Mouse (Mus musculus): ENCODE results near the gene Smok2a. TPM values are rescaled to one million over a fixed set of nuclear protein-coding genes. Genes with fewer than 3 reads are reported as not detected.
"Not testable (repeated sequence)": the region's sequence is repeated elsewhere in the genome, so short reads cannot be mapped to it uniquely, and the experiment has no call there.

Gene Smok2a
- not detected in 2 replicates for polyA plus RNA-seq (2012; rRNA removed)

GRCm38 (mm10) chr17:13220888-13221287 is at the start of gene Smok2a:
Smok2a (plus strand) TSS chr17:13221188.
- H3K27ac ChIP-seq (ENCODE audit: insufficient read depth, low read length): no peak within 1 kb of the TSS
- H3K4me3 ChIP-seq (ENCODE audit: insufficient read depth, low read length): no peak within 1 kb of the TSS
- no peaks in the 10 kb centered on the region for H3K4me1 ChIP-seq (ENCODE audit: control insufficient read depth, insufficient read depth, low read length)
- TF ChIP-seq CTCF (IDR thresholded peaks at IDR 0.05; ENCODE audit: extremely low read depth, insufficient read depth, low read length) (no peak), POLR2A (IDR thresholded peaks at IDR 0.05; ENCODE audit: extremely low read depth, insufficient read depth, low read length) (no peak)

GRCm38 (mm10) chr17:13173578-13173977 is 47.4 kb upstream of the Smok2a start:
- H3K4me1 ChIP-seq (ENCODE audit: control insufficient read depth, insufficient read depth, low read length); H3K4me3 ChIP-seq (ENCODE audit: insufficient read depth, low read length); H3K27ac ChIP-seq (ENCODE audit: insufficient read depth, low read length): not testable (repeated sequence)

GRCm38 (mm10) chr17:13174029-13174428 is 47.0 kb upstream of the Smok2a start:
- H3K4me3 ChIP-seq (ENCODE audit: insufficient read depth, low read length); H3K27ac ChIP-seq (ENCODE audit: insufficient read depth, low read length); H3K4me1 ChIP-seq (ENCODE audit: control insufficient read depth, insufficient read depth, low read length): not testable (repeated sequence)

- H3K27ac ChIP-seq (ENCODE audit: insufficient read depth, low read length); H3K4me1 ChIP-seq (ENCODE audit: control insufficient read depth, insufficient read depth, low read length); H3K4me3 ChIP-seq (ENCODE audit: insufficient read depth, low read length): not testable (repeated sequence)
These were observed 45.4 kb upstream of the Smok2a start for GRCm38 (mm10) chr17:13175609-13176008.

- H3K4me1 ChIP-seq (ENCODE audit: control insufficient read depth, insufficient read depth, low read length); H3K27ac ChIP-seq (ENCODE audit: insufficient read depth, low read length); H3K4me3 ChIP-seq (ENCODE audit: insufficient read depth, low read length): not testable (repeated sequence)
These were observed 43.2 kb upstream of the Smok2a start for GRCm38 (mm10) chr17:13177796-13178195.

GRCm38 (mm10) chr17:13179021-13179420 is 42.0 kb upstream of the Smok2a start:
- not testable (repeated sequence) for H3K4me3 ChIP-seq (ENCODE audit: insufficient read depth, low read length); H3K4me1 ChIP-seq (ENCODE audit: control insufficient read depth, insufficient read depth, low read length); H3K27ac ChIP-seq (ENCODE audit: insufficient read depth, low read length)

- not testable (repeated sequence) for H3K27ac ChIP-seq (ENCODE audit: insufficient read depth, low read length); H3K4me3 ChIP-seq (ENCODE audit: insufficient read depth, low read length); H3K4me1 ChIP-seq (ENCODE audit: control insufficient read depth, insufficient read depth, low read length)
These were observed 40.5 kb upstream of the Smok2a start for GRCm38 (mm10) chr17:13180491-13180890.

- not testable (repeated sequence) for H3K4me1 ChIP-seq (ENCODE audit: control insufficient read depth, insufficient read depth, low read length); H3K4me3 ChIP-seq (ENCODE audit: insufficient read depth, low read length); H3K27ac ChIP-seq (ENCODE audit: insufficient read depth, low read length)
These were observed 38.3 kb upstream of the Smok2a start for GRCm38 (mm10) chr17:13182712-13183111.

- H3K27ac ChIP-seq (ENCODE audit: insufficient read depth, low read length); H3K4me3 ChIP-seq (ENCODE audit: insufficient read depth, low read length): not testable (repeated sequence)
These were observed 36.5 kb upstream of the Smok2a start for GRCm38 (mm10) chr17:13184514-13184913.

GRCm38 (mm10) chr17:13186541-13186940 is 34.4 kb upstream of the Smok2a start:
- H3K27ac ChIP-seq (ENCODE audit: insufficient read depth, low read length); H3K4me3 ChIP-seq (ENCODE audit: insufficient read depth, low read length); H3K4me1 ChIP-seq (ENCODE audit: control insufficient read depth, insufficient read depth, low read length): not testable (repeated sequence)

More at GRCm38 (mm10) chr17:13184514-13184913, 36.5 kb upstream of the Smok2a start:
- not testable (repeated sequence) for H3K4me1 ChIP-seq (ENCODE audit: control insufficient read depth, insufficient read depth, low read length)

GRCm38 (mm10) chr17:13187621-13188020 is 33.4 kb upstream of the Smok2a start:
- H3K27ac ChIP-seq (ENCODE audit: insufficient read depth, low read length); H3K4me1 ChIP-seq (ENCODE audit: control insufficient read depth, insufficient read depth, low read length); H3K4me3 ChIP-seq (ENCODE audit: insufficient read depth, low read length): not testable (repeated sequence)

- not testable (repeated sequence) for H3K4me3 ChIP-seq (ENCODE audit: insufficient read depth, low read length); H3K4me1 ChIP-seq (ENCODE audit: control insufficient read depth, insufficient read depth, low read length)
These were observed 32.1 kb upstream of the Smok2a start for GRCm38 (mm10) chr17:13188846-13189245.

GRCm38 (mm10) chr17:13190836-13191583 is 30.0 kb upstream of the Smok2a start:
- H3K4me3 ChIP-seq (ENCODE audit: insufficient read depth, low read length); H3K4me1 ChIP-seq (ENCODE audit: control insufficient read depth, insufficient read depth, low read length); H3K27ac ChIP-seq (ENCODE audit: insufficient read depth, low read length): not testable (repeated sequence)

More at GRCm38 (mm10) chr17:13188846-13189245, 32.1 kb upstream of the Smok2a start:
- H3K27ac ChIP-seq (ENCODE audit: insufficient read depth, low read length): not testable (repeated sequence)

- H3K4me3 ChIP-seq (ENCODE audit: insufficient read depth, low read length); H3K4me1 ChIP-seq (ENCODE audit: control insufficient read depth, insufficient read depth, low read length): not testable (repeated sequence)
These were observed 24.5 kb upstream of the Smok2a start for GRCm38 (mm10) chr17:13196486-13196885.

GRCm38 (mm10) chr17:13198812-13199211 is 22.2 kb upstream of the Smok2a start:
- not testable (repeated sequence) for H3K4me3 ChIP-seq (ENCODE audit: insufficient read depth, low read length); H3K4me1 ChIP-seq (ENCODE audit: control insufficient read depth, insufficient read depth, low read length); H3K27ac ChIP-seq (ENCODE audit: insufficient read depth, low read length)

More at GRCm38 (mm10) chr17:13196486-13196885, 24.5 kb upstream of the Smok2a start:
- H3K27ac ChIP-seq (ENCODE audit: insufficient read depth, low read length): not testable (repeated sequence)

- H3K27ac ChIP-seq (ENCODE audit: insufficient read depth, low read length); H3K4me3 ChIP-seq (ENCODE audit: insufficient read depth, low read length); H3K4me1 ChIP-seq (ENCODE audit: control insufficient read depth, insufficient read depth, low read length): not testable (repeated sequence)
These were observed 21.0 kb upstream of the Smok2a start for GRCm38 (mm10) chr17:13199880-13200409.

Measured in cortical plate, adult 2 months (tissue).